Comparison of ENCODE assay signal across 18 mouse cellular contexts in genomic region chr11:32505091-32505739, GRCm38 (mm10). TPM values are rescaled to one million over a fixed set of nuclear protein-coding genes. Genes with fewer than 3 reads are reported as not detected.
DNase-seq lines count a peak whose midpoint lies in the region; ATAC-seq lines count a peak whose summit lies in the region.
"Had no signal": no experiment of that assay in that cellular context is flagged by ENCODE, and none has a peak within 500 bp of the region (broad histone marks: within the 10 kb centered on the region; RNA-seq: fewer than 3 reads in every experiment).

No protein-coding gene starts in this region.

- intact Hi-C loops in left cerebral cortex, postnatal 14 days (cut with DNase I) = no loop called here
- intact Hi-C loops in left cerebral cortex, postnatal 4 days (cut with DNase I) = no loop called here

- no peaks in the 10 kb centered on the region for H3K27me3 ChIP-seq in heart, embryonic 11.5 days (ENCODE audit: control insufficient read depth, insufficient read depth, low read length)
- H3K27me3 ChIP-seq in liver, embryonic 16.5 days (ENCODE audit: control insufficient read depth, insufficient read depth, low read depth, low read length) = no peaks in the 10 kb centered on the region
- H3K27me3 ChIP-seq: embryonic facial prominence, embryonic 15.5 days; forebrain, embryonic 13.5 days; hindbrain, embryonic 15.5 days; limb, embryonic 12.5 days; lung, embryonic 15.5 days had no signal

- no peak overlapping the region for H3K9ac ChIP-seq in heart, embryonic 11.5 days (ENCODE audit: low read depth, low read length)
- H3K9ac ChIP-seq in liver, embryonic 16.5 days (ENCODE audit: low read depth, low read length) = no peak overlapping the region
- H3K9ac ChIP-seq: embryonic facial prominence, embryonic 15.5 days; forebrain, embryonic 13.5 days; hindbrain, embryonic 15.5 days; limb, embryonic 12.5 days; lung, embryonic 15.5 days had no signal

- no peak for DNase-seq in heart, adult 18-20 months
- peak; percentile 33 to 36 for DNase-seq in left cerebral cortex, postnatal 14 days (ENCODE audit: low spot score in 2 of 2)
- no peak for DNase-seq in left cerebral cortex, postnatal 4 days
- peak; percentile 41 for DNase-seq in MN1 (ENCODE audit: low spot score)
- DNase-seq in lung, postnatal 4 days = no peak
- DNase-seq: cerebellum, adult 11-12 months; gastrocnemius, postnatal 36 days; kidney, adult 9 months had no signal

- 0 out of 2 replicates have a peak overlapping the region, but pooled peaks have one; percentile 1 for H3K27ac ChIP-seq in heart, embryonic 11.5 days (ENCODE audit: low read depth, low read length)
- no peak overlapping the region for H3K27ac ChIP-seq in liver, embryonic 16.5 days (ENCODE audit: low read length)
- H3K27ac ChIP-seq: embryonic facial prominence, embryonic 15.5 days; forebrain, embryonic 13.5 days; hindbrain, embryonic 15.5 days; limb, embryonic 12.5 days; lung, embryonic 15.5 days had no signal

- no peaks in the 10 kb centered on the region for H3K36me3 ChIP-seq in heart, embryonic 11.5 days (ENCODE audit: control insufficient read depth, insufficient read depth, low read length)
- no peaks in the 10 kb centered on the region for H3K36me3 ChIP-seq in liver, embryonic 16.5 days (ENCODE audit: control insufficient read depth, insufficient read depth)
- H3K36me3 ChIP-seq: embryonic facial prominence, embryonic 15.5 days had no signal

- H3K9me3 ChIP-seq in heart, embryonic 11.5 days (replicated peaks; ENCODE audit: control insufficient read depth, low read length) = no peaks in the 10 kb centered on the region
- H3K9me3 ChIP-seq in liver, embryonic 16.5 days (replicated peaks; ENCODE audit: control insufficient read depth, low read length) = no peaks in the 10 kb centered on the region
- H3K9me3 ChIP-seq: embryonic facial prominence, embryonic 15.5 days; forebrain, embryonic 13.5 days; hindbrain, embryonic 15.5 days; limb, embryonic 12.5 days; lung, embryonic 15.5 days had no signal

- no peaks in the 10 kb centered on the region for H3K4me1 ChIP-seq in heart, embryonic 11.5 days (ENCODE audit: control insufficient read depth, insufficient read depth, low read length)
- peaks cover 2% of the 10 kb centered on the region for H3K4me1 ChIP-seq in liver, embryonic 16.5 days (ENCODE audit: control insufficient read depth, low read depth, low read length)
- H3K4me1 ChIP-seq: embryonic facial prominence, embryonic 15.5 days; forebrain, embryonic 13.5 days; hindbrain, embryonic 15.5 days; limb, embryonic 12.5 days; lung, embryonic 15.5 days had no signal

- 69% methylated on average over 7 of the region's 7 CpGs for WGBS in heart, embryonic 11.5 days (ENCODE audit: insufficient replicate concordance)
- 56% methylated on average over 7 of the region's 7 CpGs for WGBS in liver, embryonic 16.5 days (ENCODE audit: insufficient replicate concordance)

- no peak overlapping the region for H3K4me2 ChIP-seq in heart, embryonic 11.5 days
- no peak overlapping the region for H3K4me2 ChIP-seq in liver, embryonic 16.5 days (ENCODE audit: low read depth, low read length)
- H3K4me2 ChIP-seq: embryonic facial prominence, embryonic 15.5 days; forebrain, embryonic 13.5 days; hindbrain, embryonic 15.5 days; limb, embryonic 12.5 days; lung, embryonic 15.5 days had no signal

- no peak for ATAC-seq in heart, embryonic 11.5 days (replicated peaks; ENCODE audit: insufficient number of reproducible peaks, low FRiP score, low TSS enrichment)
- peak; percentile 55; the same call in 1 of the 2 replicates for ATAC-seq in liver, embryonic 16.5 days (ENCODE audit: low read depth)
- ATAC-seq: activated CD4-positive, CD25-positive, alpha-beta regulatory T cell, adult 4 months; CD4-positive, CD25-positive, alpha-beta regulatory T cell, adult 4 months; forebrain, embryonic 13.5 days had no signal

- H3K4me3 ChIP-seq in heart, embryonic 11.5 days (ENCODE audit: low read depth, low read length) = no peak overlapping the region
- no peak overlapping the region for H3K4me3 ChIP-seq in liver, embryonic 16.5 days (ENCODE audit: low read depth, low read length)
- H3K4me3 ChIP-seq: embryonic facial prominence, embryonic 15.5 days; forebrain, embryonic 13.5 days; hindbrain, embryonic 15.5 days; limb, embryonic 12.5 days; lung, embryonic 15.5 days had no signal

RNA-seq across cellular contexts. Expression of gene Efcab9, which starts 26.7 kb away (rescaled TPM):
- polyA plus RNA-seq in heart, embryonic 11.5 days (2014; fragmentation: Nextera tagmentation; extraction: Ambion mirVana) = 0.27 and 0.59 TPM in 2 replicates
- total RNA-seq in heart, adult 18-20 months (2021) = under 1 TPM in 1 of 2 experiments, not detected in 1; 0.46 TPM
- 1 to 10 TPM in 1 of 2 experiments, not detected in 1; 1.6 TPM for total RNA-seq in left cerebral cortex, postnatal 14 days (2021)
- total RNA-seq in left cerebral cortex, postnatal 4 days (2021) = under 1 TPM; 0.54 to 0.99 TPM
- 0.13 and 0.34 TPM in 2 replicates for polyA plus RNA-seq in liver, embryonic 16.5 days (2015; fragmentation: Nextera tagmentation; extraction: Ambion mirVana)
- total RNA-seq: megakaryocyte-erythroid progenitor cell, adult 5-6 weeks had no signal
- polyA plus RNA-seq: embryonic facial prominence, embryonic 15.5 days had no signal

RNA-seq across cellular contexts. Expression of gene Stk10, which starts 27.9 kb away (rescaled TPM):
- polyA plus RNA-seq in heart, embryonic 11.5 days (2014; fragmentation: Nextera tagmentation; extraction: Ambion mirVana) = 1.6 TPM in 2 replicates
- total RNA-seq in heart, adult 18-20 months (2021) = 10 to 100 TPM in 1 of 2 experiments, 1 to 10 TPM in 1; 8.2 to 11.6 TPM
- 1 to 10 TPM; 6.3 to 7.2 TPM for total RNA-seq in left cerebral cortex, postnatal 14 days (2021)
- 1 to 10 TPM; 7.2 to 7.9 TPM for total RNA-seq in left cerebral cortex, postnatal 4 days (2021)
- polyA plus RNA-seq in liver, embryonic 16.5 days (2015; fragmentation: Nextera tagmentation; extraction: Ambion mirVana) = 3.6 and 4.8 TPM in 2 replicates

RNA-seq across cellular contexts. Expression of gene Ubtd2, which starts 50.0 kb away (rescaled TPM):
- polyA plus RNA-seq in heart, embryonic 11.5 days (2014; fragmentation: Nextera tagmentation; extraction: Ambion mirVana) = 34.7 and 39.1 TPM in 2 replicates
- total RNA-seq in heart, adult 18-20 months (2021) = 1 to 10 TPM; 3.4 to 4.2 TPM
- 10 to 100 TPM; 52.7 to 53.0 TPM for total RNA-seq in left cerebral cortex, postnatal 14 days (2021)
- 10 to 100 TPM; 65.6 to 68.6 TPM for total RNA-seq in left cerebral cortex, postnatal 4 days (2021)
- polyA plus RNA-seq in liver, embryonic 16.5 days (2015; fragmentation: Nextera tagmentation; extraction: Ambion mirVana) = 3.8 and 4.5 TPM in 2 replicates

Comparison
In these comparisons a context has a peak if more than half of its experiments do, and no peak if none do; other contexts are left out.
1. DNase-seq: peak in left cerebral cortex, postnatal 14 days (2 of 2) and MN1 (single experiment); none in heart, adult 18-20 months (0 of 2), left cerebral cortex, postnatal 4 days (single experiment) and lung, postnatal 4 days (0 of 2).
2. RNA of gene Ubtd2, which starts 50.0 kb away (total RNA-seq): 65.6 to 68.6 TPM in left cerebral cortex, postnatal 4 days and 52.7 to 53.0 TPM in left cerebral cortex, postnatal 14 days; 3.4 to 4.2 TPM in heart, adult 18-20 months; every median in the first group is over 10 times any median in the second.